Mouse (Mus musculus): ENCODE results near the gene Spr. TPM values are rescaled to one million over a fixed set of nuclear protein-coding genes. Genes with fewer than 3 reads are reported as not detected.

The Spr gene
- polyA plus RNA-seq, 1 experiment from 2014 or later, result 38.2 TPM

DNA sequence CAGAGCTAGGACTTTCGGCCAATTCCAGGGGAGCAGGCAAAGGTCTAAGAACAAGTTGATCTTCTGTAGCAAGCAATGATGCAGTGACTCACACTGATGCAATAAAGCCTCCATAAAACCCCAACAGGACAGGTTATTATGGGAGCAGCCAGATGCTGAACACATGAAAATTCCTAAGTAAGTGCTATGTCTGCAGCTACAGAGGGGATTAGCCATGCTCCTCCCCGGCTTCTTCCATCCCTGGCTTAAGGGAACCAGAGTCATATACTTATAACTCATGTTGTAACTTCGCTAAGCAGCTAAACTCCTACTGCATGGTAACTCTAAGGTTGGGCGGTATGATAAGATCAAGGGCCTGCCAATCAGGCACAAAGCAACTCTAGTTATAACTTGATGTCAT, 50.1 kb downstream of the Spr start:
- Histone ChIP-seq H3K4me3 (replicated peaks; ENCODE audit: low read length) (no peak overlapping the region), H3K9ac (no peak overlapping the region), H3K36me3 (replicated peaks; ENCODE audit: control insufficient read depth, insufficient read depth) (no peaks in the 10 kb centered on the region), H3K4me2 (replicated peaks) (no peak overlapping the region), H3K4me1 (replicated peaks; ENCODE audit: control insufficient read depth, insufficient read depth, low read length) (no peaks in the 10 kb centered on the region), H3K27ac (no peak overlapping the region), H3K27me3 (ENCODE audit: control insufficient read depth, insufficient read depth, low read length) (no peaks in the 10 kb centered on the region), H3K9me3 (ENCODE audit: control insufficient read depth, low read length) (no peaks in the 10 kb centered on the region)
- 87% methylated on average over 4 of the region's 4 CpGs for whole genome bisulfite sequencing
- ATAC-seq (ENCODE audit: low FRiP score), result no peak
- DNase-seq (ENCODE audit: low spot score), result no peak

DNA sequence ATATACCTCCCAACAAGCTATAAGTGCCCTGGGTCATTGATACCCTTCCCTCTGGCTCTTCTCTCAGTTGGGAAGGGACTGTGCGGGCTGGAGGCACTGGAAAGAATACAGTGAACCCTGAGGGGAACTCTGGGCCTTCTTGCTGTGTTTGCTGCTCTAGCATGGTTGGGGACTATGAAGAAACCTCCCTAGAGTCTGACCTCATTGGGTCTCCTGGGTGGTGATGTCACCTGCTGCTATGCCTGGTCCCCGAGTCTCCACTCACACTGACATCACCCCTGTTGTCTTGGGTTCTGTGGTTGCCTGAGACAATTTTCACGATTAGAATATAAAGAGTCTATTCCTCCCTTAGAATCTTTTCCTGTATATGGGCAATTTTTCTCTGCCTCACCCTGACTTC, 50.9 kb downstream of the Spr start:
- H3K4me1 ChIP-seq (replicated peaks; ENCODE audit: control insufficient read depth, insufficient read depth, low read length), result no peaks in the 10 kb centered on the region
- DNase-seq (ENCODE audit: low spot score) (no peak), ATAC-seq (ENCODE audit: low FRiP score) (no peak)
- no peak overlapping the region for H3K9ac ChIP-seq
- no peak overlapping the region for H3K4me2 ChIP-seq (replicated peaks)
- H3K27me3 ChIP-seq (ENCODE audit: control insufficient read depth, insufficient read depth, low read length), result no peaks in the 10 kb centered on the region
- H3K9me3 ChIP-seq (ENCODE audit: control insufficient read depth, low read length), result no peaks in the 10 kb centered on the region
- H3K27ac ChIP-seq, result no peak overlapping the region
- no peak overlapping the region for H3K4me3 ChIP-seq (replicated peaks; ENCODE audit: low read length)
- H3K36me3 ChIP-seq (replicated peaks; ENCODE audit: control insufficient read depth, insufficient read depth), result no peaks in the 10 kb centered on the region
- 81% methylated on average over 3 of the region's 3 CpGs for WGBS

Other genes with a start within 250 kb of the Spr start
- gene Exoc6b, start 68.3 kb downstream of the Spr start, polyA plus RNA-seq (2014; fragmentation: Nextera tagmentation; extraction: Ambion mirVana), result 61.7 and 63.6 TPM in 2 replicates
- not detected in 2 replicates for gene Emx1, start 49.7 kb upstream of the Spr start, polyA plus RNA-seq (2014; fragmentation: Nextera tagmentation; extraction: Ambion mirVana)
- gene Sfxn5, start 195.7 kb upstream of the Spr start, polyA plus RNA-seq (2014; fragmentation: Nextera tagmentation; extraction: Ambion mirVana), result 27.8 and 30.4 TPM in 2 replicates
- 21.3 and 24.6 TPM in 2 replicates for gene Rab11fip5, start 236.9 kb upstream of the Spr start, polyA plus RNA-seq (2014; fragmentation: Nextera tagmentation; extraction: Ambion mirVana)